24 mouse cellular contexts compared by ENCODE assay signal in the genomic region with DNA sequence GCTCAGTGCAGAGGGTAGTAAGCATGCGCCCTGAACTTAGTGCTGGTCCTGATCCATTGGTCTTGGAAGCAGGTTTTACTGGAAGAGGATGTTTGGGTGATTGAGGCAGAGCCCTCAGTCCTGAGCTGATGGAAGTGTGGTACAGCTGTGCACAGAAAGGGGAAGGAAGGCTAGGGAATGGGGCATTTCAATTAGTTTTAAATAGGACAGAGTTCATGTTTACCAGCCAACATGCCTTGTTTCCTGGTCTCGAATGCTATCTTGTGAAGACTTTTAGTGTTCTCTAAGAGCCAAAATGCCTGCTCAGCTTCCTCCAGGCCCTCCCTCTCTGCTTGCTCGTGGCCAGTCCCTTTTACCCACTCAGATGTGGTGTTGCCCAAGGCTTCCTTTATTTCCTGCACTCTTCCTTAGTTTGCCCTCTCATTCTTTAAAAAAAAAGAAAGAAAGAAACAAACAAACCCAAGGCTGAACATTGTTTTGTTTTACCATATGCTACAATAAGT. TPM values are rescaled to one million over a fixed set of nuclear protein-coding genes. Genes with fewer than 3 reads are reported as not detected.
DNase-seq lines count a peak whose midpoint lies in the region; ATAC-seq lines count a peak whose summit lies in the region.
"Had no signal": no experiment of that assay in that cellular context is flagged by ENCODE, and none has a peak within 500 bp of the region (broad histone marks: within the 10 kb centered on the region; RNA-seq: fewer than 3 reads in every experiment).

No protein-coding gene starts in this region.

- H3K79me2 ChIP-seq in macrophage (ENCODE audit: inconsistent target) = no peaks in the 10 kb centered on the region

- ATAC-seq in heart, embryonic 12.5 days (ENCODE audit: insufficient number of reproducible peaks, low FRiP score) = no peak
- no peak for ATAC-seq in midbrain, embryonic 16.5 days
- ATAC-seq: CD4-positive, CD25-positive, alpha-beta regulatory T cell, adult 4 months; forebrain, embryonic 13.5 days; forebrain, embryonic 16.5 days had no signal

- no peaks in the 10 kb centered on the region for H3K9me3 ChIP-seq in heart, embryonic 12.5 days (replicated peaks)
- H3K9me3 ChIP-seq in midbrain, embryonic 16.5 days (replicated peaks; ENCODE audit: control insufficient read depth, low read length, poor library complexity, severe bottlenecking) = no peaks in the 10 kb centered on the region
- H3K9me3 ChIP-seq: forebrain, embryonic 10.5 days; forebrain, embryonic 13.5 days; hindbrain, embryonic 12.5 days; hindbrain, embryonic 15.5 days had no signal

- no peak overlapping the region for H3K4me2 ChIP-seq in heart, embryonic 12.5 days
- no peak overlapping the region for H3K4me2 ChIP-seq in midbrain, embryonic 16.5 days (ENCODE audit: low read length)
- H3K4me2 ChIP-seq: forebrain, embryonic 13.5 days; hindbrain, embryonic 12.5 days; hindbrain, embryonic 15.5 days had no signal

- H3K36me3 ChIP-seq in heart, embryonic 12.5 days = 0 out of 2 replicates have a peak, but pooled peaks cover 1% of the 10 kb centered on the region
- H3K36me3 ChIP-seq in macrophage (ENCODE audit: inconsistent target) = no peaks in the 10 kb centered on the region
- H3K36me3 ChIP-seq in midbrain, embryonic 16.5 days (ENCODE audit: control insufficient read depth, insufficient read depth, low read length) = no peaks in the 10 kb centered on the region
- H3K36me3 ChIP-seq: hindbrain, embryonic 15.5 days had no signal

- H3K9ac ChIP-seq in heart, embryonic 12.5 days = no peak overlapping the region
- no peak overlapping the region for H3K9ac ChIP-seq in midbrain, embryonic 16.5 days (ENCODE audit: low read depth, low read length)
- H3K9ac ChIP-seq: forebrain, embryonic 13.5 days; hindbrain, embryonic 12.5 days; hindbrain, embryonic 15.5 days had no signal

- no peak overlapping the region for H3K27ac ChIP-seq in heart, embryonic 12.5 days (ENCODE audit: poor library complexity, severe bottlenecking)
- peak overlapping the region; percentile 67 for H3K27ac ChIP-seq in macrophage
- no peak overlapping the region for H3K27ac ChIP-seq in midbrain, embryonic 16.5 days (ENCODE audit: low read length)
- H3K27ac ChIP-seq: forebrain, embryonic 10.5 days; forebrain, embryonic 13.5 days; hindbrain, embryonic 12.5 days; hindbrain, embryonic 15.5 days had no signal

- no peak overlapping the region for H3K4me3 ChIP-seq in heart, embryonic 12.5 days
- H3K4me3 ChIP-seq in macrophage (ENCODE audit: inconsistent target) = no peak overlapping the region
- H3K4me3 ChIP-seq in midbrain, embryonic 16.5 days (ENCODE audit: low read depth, low read length) = no peak overlapping the region
- H3K4me3 ChIP-seq: forebrain, embryonic 10.5 days; forebrain, embryonic 13.5 days; hindbrain, embryonic 12.5 days; hindbrain, embryonic 15.5 days had no signal

- H3K4me1 ChIP-seq in heart, embryonic 12.5 days (replicated peaks) = peaks cover 6% of the 10 kb centered on the region
- H3K4me1 ChIP-seq in midbrain, embryonic 16.5 days (ENCODE audit: control insufficient read depth, insufficient read depth, low read length) = no peaks in the 10 kb centered on the region; the same call in 1 of the 2 replicates
- H3K4me1 ChIP-seq: hindbrain, embryonic 15.5 days had no signal

- 77% methylated on average over 3 of the region's 3 CpGs for WGBS in heart, embryonic 12.5 days
- 22% methylated on average over 3 of the region's 3 CpGs for WGBS in macrophage (ENCODE audit: missing documents)
- 89% methylated on average over 3 of the region's 3 CpGs for WGBS in midbrain, embryonic 16.5 days

- H3K27me3 ChIP-seq in heart, embryonic 12.5 days (replicated peaks) = no peaks in the 10 kb centered on the region
- H3K27me3 ChIP-seq in midbrain, embryonic 16.5 days (ENCODE audit: control insufficient read depth, insufficient read depth, low read depth, low read length) = no peaks in the 10 kb centered on the region
- H3K27me3 ChIP-seq: forebrain, embryonic 13.5 days; hindbrain, embryonic 12.5 days; hindbrain, embryonic 15.5 days had no signal

- DNase-seq in heart, adult 8-10 months (ENCODE audit: low spot score) = peak; percentile 6
- peak; percentile 84 for DNase-seq in adipocyte (ENCODE audit: low spot score)
- no peak for DNase-seq in right cerebral cortex, postnatal 4 days
- DNase-seq in ovary, postnatal 10 days (ENCODE audit: low spot score) = no peak
- DNase-seq: adrenal gland, adult 8-10 months; adrenal gland, postnatal 25 days; cerebellum, adult 11 months; cerebellum, adult 2 months; cerebellum, adult 9-11 months; cerebellum, postnatal 25 days; embryo, embryonic 11 days; gastrocnemius, postnatal 10 days; gastrocnemius, postnatal 36 days had no signal

RNA-seq across cellular contexts. Expression of a gene that starts 28.3 kb away (rescaled TPM):
- 1 to 10 TPM; 3.4 to 4.6 (median 3.7) TPM for total RNA-seq in heart, adult 8-10 months (2022)
- polyA plus RNA-seq in heart, embryonic 12.5 days (2016; fragmentation: Nextera tagmentation; extraction: Ambion mirVana) = 3.5 and 4.8 TPM in 2 replicates
- 10 to 100 TPM in 17 of 26 experiments, 1 to 10 TPM in 9; 6.8 to 24.0 (median 14.7) TPM for total RNA-seq in macrophage (2018; cell fraction: chromatin; rRNA removed)
- total RNA-seq in macrophage (2018; cell fraction: cytosol; rRNA removed) = 1 to 10 TPM in 25 of 26 experiments, under 1 TPM in 1; 0.96 to 4.4 (median 2.4) TPM
- total RNA-seq in macrophage (2018; cell fraction: nucleus; rRNA removed) = 10 to 100 TPM in 9 of 26 experiments, 1 to 10 TPM in 17; 3.0 to 17.2 (median 8.8) TPM
- 2.3 to 3.1 TPM (median 2.7 TPM) in 3 replicates for polyA plus RNA-seq in macrophage (2018)
- 5.3 and 7.3 TPM in 2 replicates for polyA plus RNA-seq in midbrain, embryonic 16.5 days (2015; fragmentation: Nextera tagmentation; extraction: Ambion mirVana)

RNA-seq across cellular contexts. Expression of a gene that starts 29.4 kb away (rescaled TPM):
- 100 to 1,000 TPM; 103 to 121 (median 114) TPM for total RNA-seq in heart, adult 8-10 months (2022)
- polyA plus RNA-seq in heart, embryonic 12.5 days (2016; fragmentation: Nextera tagmentation; extraction: Ambion mirVana) = 352 and 355 TPM in 2 replicates
- 10 to 100 TPM in 11 of 26 experiments, 1 to 10 TPM in 15; 5.9 to 26.6 (median 9.9) TPM for total RNA-seq in macrophage (2018; cell fraction: chromatin; rRNA removed)
- 100 to 1,000 TPM; 135 to 266 (median 201) TPM for total RNA-seq in macrophage (2018; cell fraction: cytosol; rRNA removed)
- total RNA-seq in macrophage (2018; cell fraction: nucleus; rRNA removed) = 10 to 100 TPM; 19.4 to 67.9 (median 35.0) TPM
- polyA plus RNA-seq in macrophage (2018) = 192 to 228 TPM (median 203 TPM) in 3 replicates
- polyA plus RNA-seq in midbrain, embryonic 16.5 days (2015; fragmentation: Nextera tagmentation; extraction: Ambion mirVana) = 252 and 268 TPM in 2 replicates

RNA-seq across cellular contexts. Expression of a gene that starts 30.0 kb away (rescaled TPM):
- total RNA-seq in heart, adult 8-10 months (2022) = 1 to 10 TPM; 4.8 to 7.5 (median 4.9) TPM
- 4.6 and 5.1 TPM in 2 replicates for polyA plus RNA-seq in heart, embryonic 12.5 days (2016; fragmentation: Nextera tagmentation; extraction: Ambion mirVana)
- total RNA-seq in macrophage (2018; cell fraction: chromatin; rRNA removed) = 10 to 100 TPM in 1 of 26 experiments, 1 to 10 TPM in 14, under 1 TPM in 3, not detected in 8; 0.37 to 10.7 (median 2.6) TPM
- total RNA-seq in macrophage (2018; cell fraction: cytosol; rRNA removed) = 1 to 10 TPM in 7 of 26 experiments, under 1 TPM in 19; 0.08 to 2.0 (median 0.51) TPM
- 1 to 10 TPM in 15 of 26 experiments, under 1 TPM in 4, not detected in 7; 0.22 to 6.4 (median 1.9) TPM for total RNA-seq in macrophage (2018; cell fraction: nucleus; rRNA removed)
- 0.65 to 1.3 TPM (median 0.73 TPM) in 3 replicates for polyA plus RNA-seq in macrophage (2018)
- 46.0 and 54.1 TPM in 2 replicates for polyA plus RNA-seq in midbrain, embryonic 16.5 days (2015; fragmentation: Nextera tagmentation; extraction: Ambion mirVana)
- total RNA-seq: granulocyte monocyte progenitor cell, adult 5-6 weeks had no signal

RNA-seq across cellular contexts. Expression of a gene that starts 35.5 kb away (rescaled TPM):
- total RNA-seq in heart, adult 8-10 months (2022) = under 1 TPM; 0.31 to 0.68 (median 0.48) TPM
- 0.15 and 0.19 TPM in 2 replicates for polyA plus RNA-seq in heart, embryonic 12.5 days (2016; fragmentation: Nextera tagmentation; extraction: Ambion mirVana)
- under 1 TPM in 8 of 26 experiments, not detected in 18; 0.31 to 0.79 (median 0.41) TPM for total RNA-seq in macrophage (2018; cell fraction: chromatin; rRNA removed)
- under 1 TPM; 0.10 to 0.92 (median 0.37) TPM for total RNA-seq in macrophage (2018; cell fraction: cytosol; rRNA removed)
- 1 to 10 TPM in 1 of 26 experiments, under 1 TPM in 13, not detected in 12; 0.22 to 1.1 (median 0.54) TPM for total RNA-seq in macrophage (2018; cell fraction: nucleus; rRNA removed)
- 0.23 to 0.79 TPM (median 0.74 TPM) in 3 replicates for polyA plus RNA-seq in macrophage (2018)
- polyA plus RNA-seq in midbrain, embryonic 16.5 days (2015; fragmentation: Nextera tagmentation; extraction: Ambion mirVana) = 0.88 and 0.92 TPM in 2 replicates
- total RNA-seq: granulocyte monocyte progenitor cell, adult 5-6 weeks; hematopoietic stem cell, adult 5-6 weeks had no signal
- polyA plus RNA-seq: CD4-positive, CD25-positive, alpha-beta regulatory T cell, adult 4 months had no signal

RNA-seq across cellular contexts. Expression of a gene that starts 35.7 kb away (rescaled TPM):
- total RNA-seq in heart, adult 8-10 months (2022) = 1 to 10 TPM; 3.0 to 5.6 (median 3.7) TPM
- polyA plus RNA-seq in heart, embryonic 12.5 days (2016; fragmentation: Nextera tagmentation; extraction: Ambion mirVana) = 0.56 TPM in 1 of 2 replicates, not detected in the other
- total RNA-seq in macrophage (2018; cell fraction: chromatin; rRNA removed) = 1 to 10 TPM in 6 of 26 experiments, not detected in 20; 1.6 to 4.1 (median 2.7) TPM
- total RNA-seq in macrophage (2018; cell fraction: cytosol; rRNA removed) = under 1 TPM in 7 of 26 experiments, not detected in 19; 0.18 to 0.82 (median 0.41) TPM
- 1 to 10 TPM in 9 of 26 experiments, not detected in 17; 1.4 to 3.7 (median 2.0) TPM for total RNA-seq in macrophage (2018; cell fraction: nucleus; rRNA removed)
- polyA plus RNA-seq in macrophage (2018) = 0.76 to 1.3 TPM in 2 of 3 replicates, not detected in the other
- polyA plus RNA-seq in midbrain, embryonic 16.5 days (2015; fragmentation: Nextera tagmentation; extraction: Ambion mirVana) = 0.77 and 2.4 TPM in 2 replicates
- polyA plus RNA-seq: CD4-positive, CD25-positive, alpha-beta regulatory T cell, adult 4 months; forebrain, embryonic 13.5 days had no signal

Comparison
In these comparisons a context has a peak if more than half of its experiments do, and no peak if none do; other contexts are left out.
1. DNase-seq: peak in heart, adult 8-10 months (single experiment) and adipocyte (single experiment); none in right cerebral cortex, postnatal 4 days (single experiment) and ovary, postnatal 10 days (single experiment).